Mouse (Mus musculus) embryonic fibroblast, embryonic 13.5 days (primary cell): ENCODE results near the gene Fezf2.

Source experiments
- CTCF ChIP-seq: IDR thresholded peaks from 2 replicates; pipeline ENCODE4 v1.5.1; 2011; ENCODE audit warnings: mild to moderate bottlenecking, control low read depth, low read length, moderate library complexity, borderline replicate concordance; ENCODE audit not compliant: insufficient read depth
- POLR2A ChIP-seq: IDR thresholded peaks from 2 replicates; pipeline ENCODE4 v1.6.1; 2011; ENCODE audit warnings: low read depth, mild to moderate bottlenecking, control low read depth, low read length, moderate library complexity

DNA sequence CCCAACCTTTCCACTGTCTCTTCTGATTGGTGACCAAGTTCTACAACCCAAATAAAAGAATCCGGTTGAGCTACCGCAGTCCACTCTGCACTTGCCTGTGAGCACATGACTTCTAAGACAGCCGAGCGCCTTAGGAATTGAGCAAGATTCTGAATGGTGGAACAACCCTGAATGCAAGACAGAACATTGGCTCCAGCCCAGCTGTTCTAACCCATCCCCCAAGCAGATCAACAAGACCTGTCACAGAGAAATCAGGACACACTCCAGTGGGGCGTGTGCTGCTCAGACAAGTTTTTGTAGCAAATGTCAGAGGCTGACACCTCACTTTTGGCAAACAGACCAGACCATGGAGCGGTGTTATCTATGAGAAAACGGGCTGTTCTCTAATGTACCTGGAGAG, 43.2 kb upstream of the Fezf2 start:
- TF ChIP-seq CTCF: no peak
- TF ChIP-seq POLR2A: no peak
